Mouse (Mus musculus) spleen, postnatal 36 days (tissue): ENCODE measurements around the gene Rtn2.

ENCODE experiments used
- DNase-seq, 2 experiments: peaks; one replicate each; pipeline ENCODE4 v3.0.0; 2022; ENCODE audit warnings: low spot score in 2 of 2, mixed read lengths in 1 of 2

The Rtn2 gene

GRCm38 (mm10) chr7:19319458-19319857 is 37.0 kb downstream of the Rtn2 start:
- no peak for DNase-seq

- peak; percentile 92 for DNase-seq
Observed at GRCm38 (mm10) chr7:19319906-19320305, 37.5 kb downstream of the Rtn2 start.

GRCm38 (mm10) chr7:19320637-19321036 is 38.2 kb downstream of the Rtn2 start:
- DNase-seq, result no peak

GRCm38 (mm10) chr7:19321464-19321863 is 39.0 kb downstream of the Rtn2 start:
- peak; percentile 69 to 74 for DNase-seq

DNA sequence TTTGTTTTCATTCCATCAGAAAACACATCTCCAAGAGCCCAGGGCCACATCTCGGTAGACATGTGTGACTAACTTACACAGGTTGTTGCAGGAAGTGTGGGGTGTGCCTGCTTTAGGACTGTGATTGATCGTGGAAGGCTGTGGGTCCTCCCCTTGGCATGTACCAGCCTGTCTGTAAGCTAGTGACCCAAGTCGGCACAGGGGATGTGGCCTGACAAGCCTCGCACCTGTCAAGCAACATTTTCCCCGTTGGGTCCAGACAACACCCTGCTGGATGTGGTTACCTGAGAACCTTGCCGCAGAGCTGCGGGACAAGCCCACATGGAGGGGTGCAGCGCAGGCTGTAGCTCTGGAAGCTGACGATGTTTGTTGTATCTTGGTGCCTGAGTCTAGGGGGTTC is 40.1 kb downstream of the Rtn2 start:
- no peak for DNase-seq

DNA sequence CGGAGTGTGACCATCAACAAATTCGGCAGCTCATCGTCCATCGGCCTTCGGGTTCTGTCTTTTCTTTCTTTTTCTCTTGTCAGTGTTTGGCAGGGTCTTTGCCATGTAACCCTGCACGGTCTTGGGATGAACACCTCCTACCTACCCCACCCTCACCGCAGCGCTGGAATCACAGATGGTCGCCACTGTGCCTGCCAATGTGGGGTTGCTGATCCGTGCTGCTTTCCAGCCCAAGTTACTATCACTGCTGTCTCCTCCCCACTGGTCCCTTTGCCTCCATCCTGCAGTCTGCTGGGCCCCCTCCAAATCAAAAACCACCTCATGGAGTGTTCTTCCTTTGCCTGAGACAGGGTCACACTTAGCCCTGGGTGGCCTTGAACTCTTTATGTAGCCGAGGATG is 41.8 kb downstream of the Rtn2 start:
- no peak for DNase-seq

DNA sequence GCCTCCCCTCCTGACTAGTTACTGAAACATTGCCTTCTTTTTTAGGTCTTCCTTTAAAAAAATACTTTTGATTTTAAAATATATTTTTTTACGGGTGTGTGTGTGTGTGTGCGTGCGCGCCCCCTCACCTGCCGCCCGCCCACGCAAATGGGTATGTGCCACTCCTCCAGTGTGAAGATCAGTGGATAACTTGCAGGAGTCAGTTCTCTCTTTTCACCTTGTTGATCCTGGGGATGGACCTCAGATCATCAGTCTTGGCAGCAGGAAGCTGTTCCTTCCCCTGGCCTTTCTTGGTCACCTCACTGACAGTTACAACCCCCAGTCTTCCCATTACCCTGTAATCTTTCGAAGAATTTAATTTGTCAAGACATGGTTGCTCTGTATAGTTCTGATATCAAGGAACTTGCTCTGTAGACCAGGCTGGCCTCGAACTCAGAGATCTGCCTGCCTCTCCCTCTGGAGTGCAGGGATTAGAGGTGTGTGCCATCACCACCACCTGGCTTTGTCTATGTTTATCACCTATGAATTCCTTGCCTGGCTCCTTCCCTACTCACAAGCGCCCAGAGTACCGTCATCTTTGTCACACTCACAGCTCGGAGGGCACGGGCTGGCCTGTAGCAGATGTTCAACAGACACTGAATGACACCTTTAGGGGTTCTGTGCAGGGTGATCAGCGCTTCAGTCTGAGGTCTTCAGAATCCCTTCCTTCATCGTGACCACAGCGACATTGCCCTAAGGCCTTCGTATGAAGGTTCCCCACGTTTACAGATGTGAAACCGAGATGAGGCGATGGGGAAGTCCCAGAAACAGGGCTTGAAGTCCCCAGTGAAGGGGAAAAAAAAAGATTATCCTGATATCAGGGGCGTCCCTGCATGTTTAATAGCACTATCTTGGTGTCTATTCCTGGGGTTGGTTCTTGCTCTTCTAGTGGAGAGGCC is 43.1 kb downstream of the Rtn2 start:
- DNase-seq, result peak; percentile 57 to 65

- DNase-seq, result peak; percentile 49 to 63
Observed at GRCm38 (mm10) chr7:19326359-19326758, 43.9 kb downstream of the Rtn2 start.

GRCm38 (mm10) chr7:19327128-19327527 is 44.7 kb downstream of the Rtn2 start:
- peak; percentile 35 to 41 for DNase-seq

- DNase-seq, result no peak
Observed at GRCm38 (mm10) chr7:19327782-19328181, 45.4 kb downstream of the Rtn2 start.

DNA sequence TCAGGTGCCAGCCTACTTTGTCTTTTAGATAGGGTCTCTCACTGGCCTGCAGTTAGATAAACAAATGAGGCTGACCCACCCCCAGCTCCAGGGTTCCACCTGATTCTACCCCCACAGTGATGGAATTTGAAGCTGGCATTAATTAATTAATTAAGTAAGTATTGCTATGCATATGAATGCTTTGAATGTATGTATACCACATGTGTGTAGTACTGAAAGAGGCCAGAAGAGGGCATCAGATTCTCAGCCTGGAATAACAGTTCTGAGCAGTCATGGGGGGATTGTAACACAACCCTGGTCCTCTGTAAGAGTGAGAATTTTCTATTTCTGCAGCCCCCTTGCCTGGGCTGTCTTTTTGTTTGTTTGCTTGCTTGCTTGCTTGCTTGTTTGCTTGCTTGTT is 46.0 kb downstream of the Rtn2 start:
- no peak for DNase-seq

- DNase-seq, result no peak
Observed at GRCm38 (mm10) chr7:19331910-19332309, 49.5 kb downstream of the Rtn2 start.

- DNase-seq, result peak; percentile 77 to 78
Observed at GRCm38 (mm10) chr7:19332709-19333352, 50.4 kb downstream of the Rtn2 start.

DNA sequence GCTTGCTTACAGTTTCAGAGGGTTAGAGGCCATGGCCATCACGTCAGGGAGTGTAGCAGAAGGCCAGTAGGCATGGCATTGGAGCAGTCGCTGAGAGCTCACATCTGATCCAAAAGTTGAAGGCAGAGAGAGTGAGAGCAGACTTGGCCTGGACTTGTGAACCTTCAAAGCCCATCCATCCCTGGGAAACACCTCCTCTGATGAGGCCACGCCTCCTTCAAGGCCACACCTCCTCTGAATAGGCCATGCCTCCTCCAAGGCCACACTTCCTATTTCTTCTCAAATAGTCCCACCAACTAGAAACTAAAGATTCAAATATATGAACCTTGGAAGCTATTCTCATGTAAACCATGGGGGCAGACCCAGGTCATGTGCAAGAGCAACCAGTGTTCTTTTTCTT is 53.2 kb downstream of the Rtn2 start:
- peak in 1 of 2 experiments; percentile 45 for DNase-seq

GRCm38 (mm10) chr7:19337122-19337521 is 54.7 kb downstream of the Rtn2 start:
- DNase-seq, result no peak

GRCm38 (mm10) chr7:19338060-19338459 is 55.6 kb downstream of the Rtn2 start:
- no peak for DNase-seq

DNA sequence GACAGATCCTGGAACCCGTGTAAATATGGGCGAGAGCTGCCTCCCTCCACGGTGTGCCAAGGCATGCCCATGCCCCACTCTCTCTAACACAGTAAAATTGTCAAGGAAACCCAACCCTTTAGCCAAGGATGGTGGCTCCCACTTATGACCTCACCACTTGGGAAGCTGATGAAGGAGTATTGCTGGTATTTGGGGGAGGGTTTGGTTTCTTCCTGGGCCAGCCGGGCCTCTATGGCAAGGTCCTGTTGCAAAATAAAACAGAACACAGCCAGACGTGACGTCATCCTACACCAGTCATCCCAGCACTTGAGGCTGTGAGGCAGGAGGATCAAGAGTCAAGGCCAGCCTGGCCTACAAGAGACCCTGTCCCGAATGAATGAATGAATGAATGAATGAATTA is 56.2 kb downstream of the Rtn2 start:
- no peak for DNase-seq

DNA sequence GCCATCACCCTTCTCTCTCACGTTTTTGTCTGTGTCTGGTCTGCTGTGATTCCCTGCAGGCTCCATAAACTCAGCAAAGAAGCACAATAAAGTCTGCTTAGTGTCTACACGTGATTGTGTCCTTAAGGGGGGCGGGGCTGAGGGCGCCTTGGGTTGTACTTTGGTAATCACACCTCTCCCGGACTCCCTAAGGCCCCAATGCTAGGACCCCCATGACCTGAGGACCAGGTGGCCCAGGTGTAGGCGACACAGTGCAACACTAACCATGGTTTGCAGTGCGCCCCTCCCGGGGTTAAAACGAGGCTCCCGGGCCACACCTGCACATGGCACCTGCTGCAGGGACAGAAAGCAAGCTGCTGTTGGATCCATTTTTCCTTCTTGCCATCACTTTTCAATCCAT is 58.8 kb downstream of the Rtn2 start:
- no peak for DNase-seq

DNA sequence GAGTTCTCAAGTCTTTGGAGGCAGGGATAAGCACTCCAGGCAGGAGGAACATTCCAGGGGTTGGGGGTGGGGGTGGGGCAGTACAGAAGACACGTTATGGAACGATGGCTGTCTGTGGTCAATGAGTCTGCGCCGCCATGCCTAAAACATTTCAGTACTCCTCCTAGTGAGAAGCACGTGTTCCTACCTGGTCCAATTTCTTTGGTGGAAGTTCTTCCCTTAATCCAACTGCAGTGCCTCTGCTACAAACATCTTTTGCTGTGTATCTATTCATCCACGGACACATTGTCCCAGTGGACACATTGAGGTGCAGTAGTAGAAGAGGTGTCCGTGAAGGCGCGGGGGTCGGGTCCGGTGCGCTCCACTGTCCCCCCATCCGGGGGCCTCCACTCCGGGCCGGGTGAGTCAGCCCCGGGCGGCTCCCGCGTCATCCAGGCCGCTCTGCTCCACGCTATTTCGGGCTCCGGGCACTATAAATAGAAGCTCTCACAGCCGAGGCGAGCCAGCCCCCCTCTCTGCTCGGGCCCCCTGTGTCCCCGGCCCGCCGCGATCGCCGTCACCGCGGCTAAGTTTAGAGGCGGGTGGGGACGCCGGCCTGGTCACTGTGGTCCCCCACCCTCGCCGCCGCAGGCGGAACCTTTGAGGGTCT is 59.5 kb downstream of the Rtn2 start:
- DNase-seq, result no peak

DNA sequence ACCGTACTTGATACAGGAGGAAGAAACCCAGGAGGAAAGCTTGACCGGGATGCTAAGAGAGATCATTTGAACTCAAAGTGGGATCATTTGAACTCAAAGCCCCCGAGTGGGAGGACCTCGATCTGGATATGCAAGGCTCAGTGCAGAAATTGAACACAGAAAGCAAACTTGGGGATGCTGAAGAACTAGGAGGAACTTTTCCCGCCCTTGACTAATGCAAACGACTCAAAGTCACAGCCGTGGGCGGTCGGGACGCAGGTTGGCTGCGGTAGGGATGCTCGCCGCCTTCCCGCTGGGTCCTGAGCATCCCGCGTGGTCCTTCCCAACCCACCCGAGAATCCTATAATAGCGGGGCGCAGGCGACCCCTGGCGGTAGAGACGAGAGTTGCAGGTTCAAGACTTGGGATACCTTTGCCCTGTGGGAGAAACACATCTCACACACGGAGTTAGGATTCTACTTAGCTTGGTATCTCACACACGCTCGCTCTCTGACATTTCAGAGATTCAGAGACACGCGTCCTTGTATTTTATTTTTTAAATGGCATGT is 60.1 kb downstream of the Rtn2 start:
- DNase-seq, result peak; percentile 53 to 76

- peak; percentile 59 to 69 for DNase-seq
Observed at GRCm38 (mm10) chr7:19343210-19343808, 60.9 kb downstream of the Rtn2 start.
